22 mouse cellular contexts compared by ENCODE assay signal in genomic region chr5:97959651-97960050, GRCm38 (mm10).
"Had no signal": no experiment of that assay in that cellular context is flagged by ENCODE, and none has a peak within 500 bp of the region (broad histone marks: within the 10 kb centered on the region; RNA-seq: fewer than 3 reads in every experiment).

No protein-coding gene starts in this region.

- ATAC-seq: liver, embryonic 12.5 days; midbrain, embryonic 15.5 days had no signal

- DNase-seq: kidney, adult 18-20 months; kidney, adult 9 months; kidney, postnatal 14 days; kidney, postnatal 4 days; layer of hippocampus, adult 9-11 months; liver; lung, adult 18-20 months; lung, postnatal 14 days; retina, postnatal 1 day; right cerebral cortex, postnatal 25 days; thymus, adult 18-20 months; thymus, postnatal 36 days had no signal

- H3K27ac ChIP-seq: layer of hippocampus, adult 2 months; limb, embryonic 10.5 days; limb, embryonic 13.5 days; liver, embryonic 12.5 days; liver, embryonic 15.5 days; lung, embryonic 15.5 days; midbrain, embryonic 12.5 days; midbrain, embryonic 15.5 days; neural tube, embryonic 13.5 days had no signal

- H3K4me3 ChIP-seq: layer of hippocampus, adult 2 months; limb, embryonic 10.5 days; limb, embryonic 13.5 days; liver, embryonic 12.5 days; liver, embryonic 15.5 days; lung, embryonic 15.5 days; midbrain, embryonic 12.5 days; midbrain, embryonic 15.5 days; myocyte; neural tube, embryonic 13.5 days had no signal

- H3K36me3 ChIP-seq: liver, embryonic 12.5 days; liver, embryonic 15.5 days; midbrain, embryonic 15.5 days had no signal

- H3K4me2 ChIP-seq: limb, embryonic 13.5 days; liver, embryonic 12.5 days; liver, embryonic 15.5 days; lung, embryonic 15.5 days; midbrain, embryonic 12.5 days; midbrain, embryonic 15.5 days; neural tube, embryonic 13.5 days had no signal

- H3K9ac ChIP-seq: limb, embryonic 13.5 days; liver, embryonic 12.5 days; liver, embryonic 15.5 days; lung, embryonic 15.5 days; midbrain, embryonic 12.5 days; midbrain, embryonic 15.5 days; neural tube, embryonic 13.5 days had no signal

- H3K9me3 ChIP-seq: limb, embryonic 10.5 days; limb, embryonic 13.5 days; liver, embryonic 12.5 days; liver, embryonic 15.5 days; lung, embryonic 15.5 days; midbrain, embryonic 12.5 days; midbrain, embryonic 15.5 days; neural tube, embryonic 13.5 days had no signal

- H3K27me3 ChIP-seq: limb, embryonic 13.5 days; liver, embryonic 12.5 days; liver, embryonic 15.5 days; lung, embryonic 15.5 days; midbrain, embryonic 12.5 days; midbrain, embryonic 15.5 days; neural tube, embryonic 13.5 days had no signal

- H3K4me1 ChIP-seq: liver, embryonic 12.5 days; liver, embryonic 15.5 days; midbrain, embryonic 12.5 days; midbrain, embryonic 15.5 days; neural tube, embryonic 13.5 days had no signal
